Mouse (Mus musculus) gastrocnemius, adult 8-10 months (tissue): ENCODE results near the gene Cngb1. TPM values are rescaled to one million over a fixed set of nuclear protein-coding genes. Genes with fewer than 3 reads are reported as not detected.

Experiments used
- DNase-seq, 2 experiments: peaks; one replicate each; pipeline ENCODE4 v3.0.0; 2022; ENCODE audit warnings: low spot score in 2 of 2
- total RNA-seq, 4 experiments: library from RNA; stranded (reverse); gene quantifications; 2 replicates each; pipeline ENCODE4 v1.2.4; 2022

Cngb1 gene
- total RNA-seq = under 1 TPM in 3 of 4 experiments, not detected in 1; 0.05 to 0.16 (median 0.07) TPM

- no peak for DNase-seq
These were observed at the start of gene Cngb1 for GRCm38 (mm10) chr8:95306431-95306830. Cngb1 (minus strand) TSS chr8:95306585.

DNA sequence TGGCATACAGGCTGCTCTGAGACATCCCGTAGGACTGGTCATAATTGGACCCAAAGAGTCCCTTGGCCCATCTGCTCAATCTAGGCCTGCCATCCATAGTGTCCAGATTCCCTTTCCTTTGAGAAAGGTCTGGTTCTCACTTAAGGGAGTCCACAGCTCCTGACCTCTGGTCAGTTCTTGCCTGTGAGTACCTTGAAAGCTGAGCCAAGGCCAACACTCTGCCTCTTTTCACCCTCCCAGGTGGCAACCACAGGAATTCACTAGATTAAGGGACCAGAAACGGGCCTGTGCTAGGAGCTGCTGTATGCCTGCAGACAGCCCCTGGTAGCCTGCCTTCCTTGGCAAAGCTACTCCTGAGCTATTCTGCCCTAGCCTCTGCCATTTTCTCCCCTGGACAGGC, 48.2 kb upstream of the Cngb1 start:
- DNase-seq = no peak

- DNase-seq = peak in 1 of 2 experiments; percentile 21
These were observed 46.8 kb upstream of the Cngb1 start for GRCm38 (mm10) chr8:95352871-95353866.

DNA sequence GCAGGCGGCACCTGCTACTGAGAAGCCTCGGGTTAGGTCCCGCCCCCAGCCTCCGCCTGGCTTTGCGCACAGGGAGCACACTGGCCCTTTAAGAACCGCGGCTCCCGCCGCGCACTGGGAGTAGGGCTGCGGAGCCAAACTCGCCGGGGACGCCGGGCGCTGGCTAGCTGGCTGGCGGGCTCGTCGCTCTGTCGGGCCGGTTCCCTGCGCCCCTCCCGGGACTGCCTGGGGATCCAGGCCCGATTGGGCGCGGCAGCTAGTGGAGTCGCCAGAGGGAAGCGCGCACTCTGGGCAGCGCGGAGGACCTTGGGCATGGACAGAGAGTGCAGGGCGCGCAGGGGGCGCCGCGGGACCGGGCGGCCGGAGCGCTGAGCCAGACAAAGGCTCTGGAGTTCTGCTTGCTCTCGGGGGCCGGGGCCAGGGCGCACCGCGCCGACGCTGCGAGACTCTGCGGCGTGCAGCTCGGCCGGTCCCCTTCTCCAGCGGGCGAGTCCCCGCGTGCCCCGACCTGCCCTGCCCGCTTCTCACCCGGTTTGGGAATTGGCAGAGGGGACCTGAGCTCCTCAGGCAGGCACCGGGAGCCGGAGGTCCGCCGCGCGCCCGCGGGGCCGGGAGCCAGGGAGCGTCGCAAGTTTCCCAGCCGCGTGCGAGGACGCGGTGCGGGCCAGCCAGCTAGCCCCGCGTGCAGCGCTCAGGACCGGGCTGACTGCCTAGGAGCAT, 45.9 kb upstream of the Cngb1 start, which contains the start of gene Mmp15:
TSS of gene Mmp15 (plus strand) at position 118 of the 720 bp plus-strand sequence.
- peak; percentile 62 to 80 for DNase-seq

DNA sequence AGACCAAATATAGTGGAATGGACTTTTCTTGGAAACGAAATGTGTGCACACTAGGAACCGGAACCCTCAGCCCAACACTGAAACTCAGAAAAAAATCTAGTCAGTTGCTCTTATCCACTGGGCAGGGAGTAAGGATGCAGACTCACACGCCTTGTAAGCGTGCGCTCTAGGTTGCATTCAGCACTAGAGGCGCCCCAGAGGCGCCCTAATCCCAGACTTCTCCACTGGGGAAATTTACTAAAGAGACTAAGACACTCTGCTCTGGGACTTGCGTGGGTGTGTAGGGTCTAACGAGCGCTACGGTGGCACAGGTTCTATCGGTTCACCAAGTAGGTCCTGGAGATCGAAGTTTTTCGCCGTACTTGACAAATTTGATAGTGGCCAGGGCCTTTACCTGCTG, 45.1 kb upstream of the Cngb1 start:
- no peak for DNase-seq

GRCm38 (mm10) chr8:95348811-95349630, 42.6 kb upstream of the Cngb1 start:
- DNase-seq = peak; percentile 56 to 66

GRCm38 (mm10) chr8:95348356-95348755, 42.0 kb upstream of the Cngb1 start:
- DNase-seq = no peak

DNA sequence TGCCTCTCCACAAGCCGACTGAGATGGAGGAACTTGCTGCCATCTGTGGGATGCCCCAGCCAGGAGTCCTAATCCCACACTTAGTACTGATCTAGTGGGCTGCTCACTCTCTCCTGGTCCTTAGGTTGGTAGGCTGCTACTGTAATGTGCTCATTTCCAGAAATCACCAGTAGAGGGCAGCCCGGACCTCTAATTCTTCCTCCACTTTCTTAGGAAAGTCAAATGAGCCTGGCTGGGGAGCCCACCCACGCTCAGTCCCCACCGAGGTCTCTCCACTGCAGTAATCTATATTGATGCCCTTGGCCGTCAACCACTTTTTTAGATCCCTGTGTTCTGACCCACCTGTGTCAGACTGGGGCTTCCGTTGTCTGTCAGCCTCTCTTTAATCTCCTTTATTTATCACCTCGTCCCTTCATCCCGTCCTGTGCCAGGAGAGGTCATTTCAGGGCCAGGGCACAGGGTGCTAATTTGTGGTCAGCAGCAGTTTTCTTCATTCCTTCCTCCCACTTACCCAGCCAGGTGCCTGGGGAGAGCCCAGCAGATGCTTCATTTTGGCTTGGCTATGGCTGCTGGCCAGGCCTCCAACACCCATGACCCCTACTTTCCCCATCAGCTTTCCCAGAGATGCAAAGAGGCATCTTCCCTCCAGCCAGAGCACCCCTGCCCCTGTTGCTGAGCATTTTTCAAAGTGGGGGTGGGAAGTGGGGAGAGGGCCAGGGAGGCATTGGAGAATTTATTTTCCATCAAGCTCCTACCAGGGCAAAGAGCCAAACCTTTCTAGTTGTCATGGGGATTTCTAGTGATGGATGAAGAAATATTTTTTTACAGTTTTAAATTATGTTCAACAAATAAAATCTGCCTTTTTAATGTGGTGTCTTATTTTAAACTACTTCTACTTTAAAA, 40.5 kb upstream of the Cngb1 start:
- peak; percentile 48 to 52 for DNase-seq

- no peak for DNase-seq
These were observed 38.3 kb upstream of the Cngb1 start for GRCm38 (mm10) chr8:95344668-95345067.

DNA sequence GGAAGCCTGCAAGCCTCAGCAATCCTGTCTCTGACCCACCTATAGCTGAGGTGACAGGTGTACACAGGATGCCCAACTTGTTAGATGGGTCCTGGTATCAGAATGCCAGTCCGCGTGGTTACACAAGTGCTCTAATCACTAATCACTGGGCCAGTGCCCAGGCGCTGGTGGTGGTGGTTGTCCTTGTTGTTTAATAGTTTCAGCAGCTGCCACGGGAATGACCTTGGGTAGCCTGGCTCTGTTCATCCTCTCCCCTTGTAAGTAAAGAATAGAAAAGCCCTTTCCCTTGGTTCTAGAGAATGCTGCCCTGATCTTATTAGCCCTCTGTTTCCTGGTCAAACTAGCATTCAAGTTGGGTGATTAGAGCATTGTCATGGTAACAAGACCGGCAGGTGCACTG, 35.3 kb upstream of the Cngb1 start:
- no peak for DNase-seq

DNA sequence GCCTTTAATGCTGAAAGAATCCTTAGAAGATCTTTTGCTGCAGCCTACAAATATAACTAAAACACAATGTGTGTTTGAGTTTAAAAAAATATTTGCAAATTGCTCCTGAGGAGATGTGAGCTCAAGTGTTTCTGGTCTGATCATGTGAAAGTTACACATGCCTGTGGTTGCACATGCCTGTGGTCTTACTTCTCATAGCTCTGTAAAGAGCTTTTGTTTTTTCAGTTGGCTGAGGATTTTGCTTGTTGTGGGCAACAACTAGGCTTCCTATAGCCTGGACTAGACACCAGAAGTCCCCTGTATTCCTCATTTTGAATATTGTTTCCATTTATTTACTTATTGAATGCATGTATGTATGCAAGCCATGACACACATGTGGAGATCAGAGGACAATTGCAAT, 30.0 kb upstream of the Cngb1 start:
- no peak for DNase-seq

DNA sequence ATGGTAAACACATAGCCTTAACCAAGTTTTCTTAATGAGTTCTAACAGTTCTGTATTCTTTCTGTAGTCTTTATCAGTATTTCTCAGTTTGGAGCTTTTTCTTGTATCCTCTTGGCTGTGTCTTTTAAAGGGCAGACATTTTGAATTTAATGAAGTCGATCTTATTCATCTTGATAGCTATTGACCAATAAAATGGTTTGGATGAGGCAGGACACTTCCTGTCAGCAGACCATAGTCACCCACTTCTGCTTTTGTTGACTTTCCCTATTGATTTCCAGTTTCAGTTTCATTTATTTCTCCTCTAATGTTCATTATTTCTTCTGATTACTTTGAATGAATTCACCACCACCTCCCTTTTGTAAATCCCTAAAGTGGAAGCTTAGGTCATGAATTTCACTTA, 29.3 kb upstream of the Cngb1 start:
- DNase-seq = no peak

DNA sequence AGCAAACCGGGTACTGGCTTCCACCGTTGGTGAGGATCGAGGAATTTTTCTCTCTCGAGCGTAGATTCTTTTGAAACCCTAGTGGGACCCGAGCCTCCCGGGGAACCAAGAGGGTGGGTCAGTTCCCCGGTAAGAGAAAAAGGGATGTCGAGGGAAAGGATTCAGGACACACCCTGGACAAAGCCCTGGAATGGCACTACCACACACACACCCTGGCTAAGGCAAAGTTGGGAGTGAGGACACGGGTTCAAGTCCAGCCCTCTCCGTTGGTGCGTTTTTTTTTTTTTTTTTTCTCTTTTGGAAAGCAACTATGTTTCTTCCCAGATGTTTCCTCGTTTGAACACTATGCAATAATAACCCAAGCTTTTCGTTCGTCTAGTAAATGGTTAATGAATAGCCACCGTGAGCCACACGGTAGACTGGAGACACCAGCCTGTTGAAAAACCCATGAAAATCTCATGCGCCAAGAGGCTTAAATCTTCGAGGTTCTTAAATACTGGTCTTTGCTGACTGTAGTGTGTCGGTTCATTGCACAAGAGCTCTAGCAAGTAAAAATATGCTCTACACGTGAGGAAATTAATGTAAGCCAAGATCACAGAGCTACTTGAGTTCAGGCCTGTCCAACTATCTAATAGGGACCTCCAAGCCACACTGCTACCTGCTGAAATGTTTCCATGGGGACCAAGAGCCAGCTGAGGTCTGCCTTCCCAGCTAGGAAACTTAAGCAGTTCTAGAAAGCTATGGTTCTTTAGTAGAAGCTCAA, 26.2 kb upstream of the Cngb1 start:
- no peak for DNase-seq

- peak; percentile 92 for DNase-seq
These were observed 25.5 kb upstream of the Cngb1 start, which contains the start of the genes Zfp319 and Usb1 for GRCm38 (mm10) chr8:95331720-95332436. Zfp319 (minus strand) TSS chr8:95331950. Usb1 (plus strand) TSS chr8:95332284.

- DNase-seq = peak in 1 of 2 experiments; percentile 44
These were observed 24.9 kb upstream of the Cngb1 start for GRCm38 (mm10) chr8:95331156-95331719.

DNA sequence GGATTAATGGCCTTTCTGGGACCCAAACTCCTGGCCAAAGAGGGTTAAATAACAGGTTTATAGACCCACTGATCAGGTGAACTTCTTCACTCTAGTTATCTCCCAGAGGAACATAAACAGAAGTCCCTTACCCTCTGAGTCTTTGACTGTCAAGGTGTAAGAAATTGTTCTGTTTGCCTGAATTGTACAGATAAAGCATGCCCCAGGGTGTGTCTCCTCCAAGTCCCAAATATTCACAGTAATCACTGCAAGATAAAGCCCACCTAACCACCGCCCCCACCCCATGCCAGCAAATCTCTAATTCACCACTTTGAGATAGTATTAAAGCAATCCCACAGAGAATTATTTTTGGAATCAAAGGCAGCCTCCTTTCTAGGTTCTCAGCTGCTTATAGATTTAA, 24.0 kb upstream of the Cngb1 start:
- DNase-seq = no peak

DNA sequence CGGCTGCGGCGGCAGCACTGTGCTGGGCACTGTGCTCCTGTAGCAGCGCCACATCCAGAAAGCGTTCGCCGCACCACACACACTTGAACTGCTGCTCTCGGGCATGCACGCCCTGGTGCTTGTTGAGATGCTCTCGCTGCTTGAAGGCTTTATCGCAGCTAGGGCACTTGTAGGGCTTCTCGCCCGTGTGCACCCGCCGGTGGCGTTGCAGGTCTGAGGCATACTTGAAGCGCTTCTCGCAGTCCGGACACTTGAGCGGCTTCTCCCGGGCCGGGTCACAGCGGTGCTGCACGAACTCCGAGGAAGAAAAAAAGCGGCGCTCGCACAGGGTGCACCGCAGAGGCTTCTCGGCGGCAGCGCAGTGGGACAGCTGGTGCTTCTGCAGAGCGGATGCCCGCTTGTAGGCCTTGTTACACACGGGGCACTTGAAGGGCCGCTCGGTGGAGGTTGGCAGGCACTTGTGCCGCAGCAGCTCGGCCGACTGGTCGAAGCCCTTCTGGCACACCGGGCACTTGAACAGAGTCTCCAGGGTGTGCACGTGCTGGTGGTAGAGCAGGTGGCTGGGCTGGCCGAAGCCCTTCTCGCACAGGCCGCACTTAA, 21.6 kb upstream of the Cngb1 start:
- no peak for DNase-seq

DNA sequence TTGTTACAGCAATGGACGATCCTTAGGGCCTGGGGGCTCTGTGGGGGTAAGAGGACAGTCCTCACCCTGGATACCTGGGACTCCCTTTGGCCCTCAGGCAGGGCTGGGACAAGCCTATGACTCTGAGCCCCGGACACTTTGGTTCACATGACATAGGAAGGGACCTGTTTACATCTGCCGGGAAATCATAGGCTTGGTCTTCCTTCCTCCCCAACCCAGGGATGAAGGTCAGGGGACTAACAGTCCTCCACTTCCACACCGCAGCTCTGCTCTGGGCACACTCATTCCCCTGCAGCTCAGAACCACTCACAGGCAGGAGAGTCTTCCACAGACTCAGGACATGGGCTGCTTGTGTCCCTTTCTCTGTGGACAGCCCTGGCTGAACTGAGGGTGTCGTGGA, 20.4 kb upstream of the Cngb1 start:
- DNase-seq = no peak
